Mouse (Mus musculus): ENCODE results near the gene Lmx1b.

- no peak for TF ChIP-seq CTCF (IDR thresholded peaks at IDR 0.05; ENCODE audit: low read depth, low read length)
- no peak for TF ChIP-seq POLR2AphosphoS5 (IDR thresholded peaks at IDR 0.05; ENCODE audit: insufficient replicate concordance, low read depth, low read length)
- no peak for TF ChIP-seq GATA1 (IDR thresholded peaks at IDR 0.05; ENCODE audit: borderline replicate concordance, low read length)
- TF ChIP-seq GATA2 (IDR thresholded peaks at IDR 0.05; ENCODE audit: borderline replicate concordance, low read depth, low read length), result no peak
Observed at GRCm38 (mm10) chr2:33595085-33595423, 45.3 kb downstream of the Lmx1b start.
